Mouse (Mus musculus): ENCODE data around the gene Casp6. TPM values are rescaled to one million over a fixed set of nuclear protein-coding genes. Genes with fewer than 3 reads are reported as not detected.
A peak's percentile ranks its signal among the peaks of the same experiment; 100 is the strongest.

Gene Casp6
- 5.0 and 10.6 TPM in 2 replicates for total RNA-seq (2014; rRNA removed)
- polyA plus RNA-seq (2015; fragmentation: Nextera tagmentation; extraction: Ambion mirVana) = 17.5 and 25.3 TPM in 2 replicates

GRCm38 (mm10) chr3:129901271-129901809 lies at the start of gene Casp6:
Gene Casp6, plus strand, starts transcription at chr3:129901425.
- WGBS = under 1% methylated on average over 33 of the region's 34 CpGs
- peak within 1 kb of the TSS; percentile 51 for H3K4me3 ChIP-seq (ENCODE audit: low read length)
- H3K27ac ChIP-seq = peak within 1 kb of the TSS; percentile 51; the same call in 1 of the 2 replicates
- no peaks in the 10 kb centered on the region for H3K9me3 ChIP-seq (ENCODE audit: low read length)
- H3K27me3 ChIP-seq (ENCODE audit: insufficient read depth, low read length) = no peaks in the 10 kb centered on the region
- TF ChIP-seq CTCF (IDR thresholded peaks at IDR 0.05; ENCODE audit: low read depth) = no peak
- 0 out of 2 replicates have a peak, but pooled peaks cover 6% of the 10 kb centered on the region for H3K4me1 ChIP-seq (ENCODE audit: insufficient read depth, low read length)
- peak; percentile 88 for ATAC-seq
- H3K4me2 ChIP-seq (ENCODE audit: low read depth, low read length) = peak within 1 kb of the TSS; percentile 75
- peak within 1 kb of the TSS; percentile 48 for H3K9ac ChIP-seq (replicated peaks; ENCODE audit: low read length)
- peak; percentile 59 for DNase-seq (ENCODE audit: low spot score)
- no peaks in the 10 kb centered on the region for H3K36me3 ChIP-seq (ENCODE audit: insufficient read depth, low read length)

GRCm38 (mm10) chr3:129862592-129862991 lies 38.6 kb upstream of the Casp6 start:
- DNase-seq (ENCODE audit: low spot score) (no peak), ATAC-seq (no peak)
- no peaks in the 10 kb centered on the region for H3K9me3 ChIP-seq (ENCODE audit: low read length)
- TF ChIP-seq CTCF (IDR thresholded peaks at IDR 0.05; ENCODE audit: low read depth) = no peak
- H3K4me2 ChIP-seq (ENCODE audit: low read depth, low read length) = no peak overlapping the region
- no peaks in the 10 kb centered on the region for H3K36me3 ChIP-seq (ENCODE audit: insufficient read depth, low read length)
- H3K27me3 ChIP-seq (ENCODE audit: insufficient read depth, low read length) = no peaks in the 10 kb centered on the region
- no peak overlapping the region for H3K27ac ChIP-seq
- no peak overlapping the region for H3K9ac ChIP-seq (replicated peaks; ENCODE audit: low read length)
- 86% methylated on average over 2 of the region's 2 CpGs for WGBS
- no peak overlapping the region for H3K4me3 ChIP-seq (ENCODE audit: low read length)
- H3K4me1 ChIP-seq (ENCODE audit: insufficient read depth, low read length) = no peaks in the 10 kb centered on the region

- DNase-seq (ENCODE audit: low spot score) = peak; percentile 22
- WGBS = 50% methylated on average over 14 of the region's 14 CpGs
Observed at GRCm38 (mm10) chr3:129863698-129864097, 37.5 kb upstream of the Casp6 start.

DNA sequence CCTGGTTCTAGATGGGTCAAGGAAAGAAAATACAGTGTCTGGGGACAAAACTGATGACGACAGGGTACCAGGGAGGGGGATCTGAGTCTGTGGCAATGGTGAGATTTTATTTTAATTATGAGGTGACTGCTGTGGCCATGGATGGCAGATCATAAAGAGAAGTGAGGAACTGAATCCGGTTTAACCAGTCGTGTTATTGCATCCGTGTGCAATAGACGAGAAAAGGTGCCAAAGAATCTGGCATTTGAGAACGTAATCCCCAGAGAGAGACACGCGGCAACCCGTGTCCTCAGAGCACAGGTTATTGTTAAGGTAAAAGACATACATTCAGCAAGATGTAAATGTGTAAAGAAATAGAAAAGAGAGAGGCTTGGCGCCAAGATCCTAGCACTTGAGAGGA lies 23.9 kb upstream of the Casp6 start:
- Histone ChIP-seq H3K27ac (no peak overlapping the region), H3K27me3 (ENCODE audit: insufficient read depth, low read length) (no peaks in the 10 kb centered on the region), H3K9ac (replicated peaks; ENCODE audit: low read length) (no peak overlapping the region), H3K9me3 (ENCODE audit: low read length) (no peaks in the 10 kb centered on the region), H3K4me2 (ENCODE audit: low read depth, low read length) (no peak overlapping the region), H3K4me1 (ENCODE audit: insufficient read depth, low read length) (peaks cover 9% of the 10 kb centered on the region), H3K36me3 (ENCODE audit: insufficient read depth, low read length) (no peaks in the 10 kb centered on the region), H3K4me3 (ENCODE audit: low read length) (no peak overlapping the region)
- TF ChIP-seq CTCF (IDR thresholded peaks at IDR 0.05; ENCODE audit: low read depth) = no peak
- WGBS = 85% methylated on average over 10 of the region's 10 CpGs
- no peak for ATAC-seq
- DNase-seq (ENCODE audit: low spot score) = no peak

More at GRCm38 (mm10) chr3:129863698-129864097, 37.5 kb upstream of the Casp6 start:
- no peak overlapping the region for H3K4me3 ChIP-seq (ENCODE audit: low read length)
- no peaks in the 10 kb centered on the region for H3K27me3 ChIP-seq (ENCODE audit: insufficient read depth, low read length)
- no peak overlapping the region for H3K9ac ChIP-seq (replicated peaks; ENCODE audit: low read length)
- no peaks in the 10 kb centered on the region for H3K36me3 ChIP-seq (ENCODE audit: insufficient read depth, low read length)
- H3K9me3 ChIP-seq (ENCODE audit: low read length) = no peaks in the 10 kb centered on the region
- no peak overlapping the region for H3K27ac ChIP-seq
- peak; percentile 66 for TF ChIP-seq CTCF (IDR thresholded peaks at IDR 0.05; ENCODE audit: low read depth)
- no peak overlapping the region for H3K4me2 ChIP-seq (ENCODE audit: low read depth, low read length)
- ATAC-seq = no peak
- H3K4me1 ChIP-seq (ENCODE audit: insufficient read depth, low read length) = no peaks in the 10 kb centered on the region

GRCm38 (mm10) chr3:129878405-129879021 lies 22.7 kb upstream of the Casp6 start, which contains the start of gene Pla2g12a:
Gene Pla2g12a, plus strand, starts transcription at chr3:129878606.
- Histone ChIP-seq H3K4me3 (ENCODE audit: low read length) (peak within 1 kb of the TSS; percentile 76), H3K27me3 (ENCODE audit: insufficient read depth, low read length) (no peaks in the 10 kb centered on the region), H3K9ac (replicated peaks; ENCODE audit: low read length) (peak within 1 kb of the TSS; percentile 79), H3K4me2 (ENCODE audit: low read depth, low read length) (peak within 1 kb of the TSS; percentile 96), H3K4me1 (ENCODE audit: insufficient read depth, low read length) (peaks cover 9% of the 10 kb centered on the region), H3K27ac (peak within 1 kb of the TSS; percentile 79), H3K36me3 (ENCODE audit: insufficient read depth, low read length) (no peaks in the 10 kb centered on the region), H3K9me3 (ENCODE audit: low read length) (no peaks in the 10 kb centered on the region)
- peak; percentile 97 for DNase-seq (ENCODE audit: low spot score)
- peak; percentile 46; the same call in 1 of the 2 replicates for TF ChIP-seq CTCF (IDR thresholded peaks at IDR 0.05; ENCODE audit: low read depth)
- ATAC-seq = peak; percentile 95
- under 1% methylated on average over 64 of the region's 66 CpGs for WGBS

DNA sequence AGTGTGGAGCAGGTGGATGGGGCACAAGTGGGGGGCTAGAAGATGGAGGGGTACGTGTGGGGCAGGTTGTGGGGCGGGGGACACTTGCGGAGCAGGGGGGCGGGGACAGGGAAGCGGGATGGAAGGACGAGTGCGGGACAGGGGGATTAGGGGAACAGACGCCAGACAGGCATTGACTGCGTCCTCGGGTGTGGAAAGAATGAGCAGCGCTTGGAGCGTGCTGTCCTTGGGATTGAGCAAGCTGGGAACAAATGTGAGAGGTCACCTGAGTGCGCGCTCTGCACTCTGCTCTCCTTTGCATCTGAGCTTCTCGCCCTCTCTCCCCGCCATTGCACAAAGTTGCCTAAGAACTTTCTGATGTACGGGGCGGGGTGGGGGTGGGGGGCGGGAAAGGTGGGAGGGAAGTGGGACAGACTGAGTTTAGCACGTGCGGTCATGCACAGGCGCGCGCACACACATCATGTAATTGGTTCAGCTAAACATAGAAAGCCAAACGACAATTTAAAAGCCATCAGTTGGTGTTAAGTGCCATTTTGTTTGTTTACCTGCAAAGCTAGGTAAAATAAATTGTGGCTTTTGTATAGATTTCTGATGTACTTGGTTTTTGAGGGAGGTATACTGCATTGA lies 22.0 kb upstream of the Casp6 start:
- peak overlapping the region; percentile 96 for H3K4me2 ChIP-seq (ENCODE audit: low read depth, low read length)
- H3K36me3 ChIP-seq (ENCODE audit: insufficient read depth, low read length) = no peaks in the 10 kb centered on the region
- no peak for TF ChIP-seq CTCF (IDR thresholded peaks at IDR 0.05; ENCODE audit: low read depth)
- H3K27ac ChIP-seq = peak overlapping the region; percentile 79; the same call in 1 of the 2 replicates
- H3K27me3 ChIP-seq (ENCODE audit: insufficient read depth, low read length) = no peaks in the 10 kb centered on the region
- H3K9me3 ChIP-seq (ENCODE audit: low read length) = no peaks in the 10 kb centered on the region
- ATAC-seq = peak; percentile 54
- H3K4me1 ChIP-seq (ENCODE audit: insufficient read depth, low read length) = peaks cover 9% of the 10 kb centered on the region
- peak overlapping the region; percentile 76 for H3K4me3 ChIP-seq (ENCODE audit: low read length)
- peak overlapping the region; percentile 79 for H3K9ac ChIP-seq (replicated peaks; ENCODE audit: low read length)
- 1% methylated on average over 24 of the region's 25 CpGs for WGBS
- DNase-seq (ENCODE audit: low spot score) = peak; percentile 40
